Mouse (Mus musculus): ENCODE data around the gene Lrig3. TPM values are rescaled to one million over a fixed set of nuclear protein-coding genes. Genes with fewer than 3 reads are reported as not detected.

Gene Lrig3
- polyA plus RNA-seq, 1 experiment from 2014 or later, result 0.94 TPM

- Histone ChIP-seq H3K4me3 (ENCODE audit: low read depth, low read length) (no peak overlapping the region), H3K36me3 (ENCODE audit: control insufficient read depth, insufficient read depth) (no peaks in the 10 kb centered on the region), H3K27me3 (ENCODE audit: control insufficient read depth, insufficient read depth, low read depth, low read length) (no peaks in the 10 kb centered on the region), H3K27ac (ENCODE audit: low read length) (no peak overlapping the region), H3K4me2 (ENCODE audit: low read depth, low read length) (no peak overlapping the region), H3K9ac (ENCODE audit: low read depth, low read length) (no peak overlapping the region), H3K9me3 (replicated peaks; ENCODE audit: control insufficient read depth, low read length) (no peaks in the 10 kb centered on the region), H3K4me1 (ENCODE audit: control insufficient read depth, low read depth, low read length) (no peaks in the 10 kb centered on the region)
- 41% methylated on average over 1 of the region's 1 CpGs for WGBS (ENCODE audit: insufficient replicate concordance)
- ATAC-seq (ENCODE audit: low read depth), result peak; percentile 62
Measured at GRCm38 (mm10) chr10:126003857-126004256, 37.9 kb downstream of the Lrig3 start.

GRCm38 (mm10) chr10:126013667-126014066 lies 47.7 kb downstream of the Lrig3 start:
- WGBS (ENCODE audit: insufficient replicate concordance), result 56% methylated on average over 11 of the region's 11 CpGs
- H3K4me1 ChIP-seq (ENCODE audit: control insufficient read depth, low read depth, low read length), result no peaks in the 10 kb centered on the region
- H3K36me3 ChIP-seq (ENCODE audit: control insufficient read depth, insufficient read depth), result no peaks in the 10 kb centered on the region; the same call in 1 of the 2 replicates
- no peak overlapping the region for H3K4me3 ChIP-seq (ENCODE audit: low read depth, low read length)
- no peaks in the 10 kb centered on the region for H3K27me3 ChIP-seq (ENCODE audit: control insufficient read depth, insufficient read depth, low read depth, low read length)
- H3K27ac ChIP-seq (ENCODE audit: low read length), result no peak overlapping the region
- H3K9me3 ChIP-seq (replicated peaks; ENCODE audit: control insufficient read depth, low read length), result no peaks in the 10 kb centered on the region
- ATAC-seq (ENCODE audit: low read depth), result no peak
- H3K4me2 ChIP-seq (ENCODE audit: low read depth, low read length), result no peak overlapping the region
- no peak overlapping the region for H3K9ac ChIP-seq (ENCODE audit: low read depth, low read length)

GRCm38 (mm10) chr10:126014673-126015072 lies 48.7 kb downstream of the Lrig3 start:
- Histone ChIP-seq H3K9me3 (replicated peaks; ENCODE audit: control insufficient read depth, low read length) (no peaks in the 10 kb centered on the region), H3K36me3 (ENCODE audit: control insufficient read depth, insufficient read depth) (no peaks in the 10 kb centered on the region; the same call in 1 of the 2 replicates), H3K4me2 (ENCODE audit: low read depth, low read length) (no peak overlapping the region), H3K9ac (ENCODE audit: low read depth, low read length) (no peak overlapping the region), H3K4me3 (ENCODE audit: low read depth, low read length) (no peak overlapping the region), H3K4me1 (ENCODE audit: control insufficient read depth, low read depth, low read length) (no peaks in the 10 kb centered on the region), H3K27ac (ENCODE audit: low read length) (no peak overlapping the region), H3K27me3 (ENCODE audit: control insufficient read depth, insufficient read depth, low read depth, low read length) (no peaks in the 10 kb centered on the region)
- 69% methylated on average over 8 of the region's 8 CpGs for WGBS (ENCODE audit: insufficient replicate concordance)
- no peak for ATAC-seq (ENCODE audit: low read depth)

- no peak overlapping the region for H3K27ac ChIP-seq (ENCODE audit: low read length)
- H3K4me2 ChIP-seq (ENCODE audit: low read depth, low read length), result no peak overlapping the region
- ATAC-seq (ENCODE audit: low read depth), result no peak
- 65% methylated on average over 6 of the region's 6 CpGs for WGBS (ENCODE audit: insufficient replicate concordance)
- no peaks in the 10 kb centered on the region for H3K4me1 ChIP-seq (ENCODE audit: control insufficient read depth, low read depth, low read length)
- no peak overlapping the region for H3K9ac ChIP-seq (ENCODE audit: low read depth, low read length)
- no peaks in the 10 kb centered on the region for H3K27me3 ChIP-seq (ENCODE audit: control insufficient read depth, insufficient read depth, low read depth, low read length)
- H3K9me3 ChIP-seq (replicated peaks; ENCODE audit: control insufficient read depth, low read length), result no peaks in the 10 kb centered on the region
- no peak overlapping the region for H3K4me3 ChIP-seq (ENCODE audit: low read depth, low read length)
- no peaks in the 10 kb centered on the region; the same call in 1 of the 2 replicates for H3K36me3 ChIP-seq (ENCODE audit: control insufficient read depth, insufficient read depth)
Measured at GRCm38 (mm10) chr10:126015644-126016043, 49.7 kb downstream of the Lrig3 start.

- H3K27me3 ChIP-seq (ENCODE audit: control insufficient read depth, insufficient read depth, low read depth, low read length), result no peaks in the 10 kb centered on the region
- H3K4me2 ChIP-seq (ENCODE audit: low read depth, low read length), result peak overlapping the region; percentile 11; the same call in 1 of the 2 replicates
- H3K9ac ChIP-seq (ENCODE audit: low read depth, low read length), result no peak overlapping the region
- 61% methylated on average over 15 of the region's 15 CpGs for WGBS (ENCODE audit: insufficient replicate concordance)
- no peak overlapping the region for H3K4me3 ChIP-seq (ENCODE audit: low read depth, low read length)
- no peaks in the 10 kb centered on the region; the same call in 1 of the 2 replicates for H3K36me3 ChIP-seq (ENCODE audit: control insufficient read depth, insufficient read depth)
- H3K27ac ChIP-seq (ENCODE audit: low read length), result no peak overlapping the region
- no peaks in the 10 kb centered on the region for H3K4me1 ChIP-seq (ENCODE audit: control insufficient read depth, low read depth, low read length)
- no peaks in the 10 kb centered on the region for H3K9me3 ChIP-seq (replicated peaks; ENCODE audit: control insufficient read depth, low read length)
- ATAC-seq (ENCODE audit: low read depth), result peak; percentile 75
Measured at GRCm38 (mm10) chr10:126019350-126019991, 53.5 kb downstream of the Lrig3 start.

- H3K36me3 ChIP-seq (ENCODE audit: control insufficient read depth, insufficient read depth), result no peaks in the 10 kb centered on the region
- ATAC-seq (ENCODE audit: low read depth), result no peak
- H3K4me1 ChIP-seq (ENCODE audit: control insufficient read depth, low read depth, low read length), result no peaks in the 10 kb centered on the region
- no peak overlapping the region for H3K27ac ChIP-seq (ENCODE audit: low read length)
- H3K9ac ChIP-seq (ENCODE audit: low read depth, low read length), result no peak overlapping the region
- 29% methylated on average over 8 of the region's 8 CpGs for WGBS (ENCODE audit: insufficient replicate concordance)
- H3K4me3 ChIP-seq (ENCODE audit: low read depth, low read length), result no peak overlapping the region
- H3K4me2 ChIP-seq (ENCODE audit: low read depth, low read length), result no peak overlapping the region
- H3K9me3 ChIP-seq (replicated peaks; ENCODE audit: control insufficient read depth, low read length), result no peaks in the 10 kb centered on the region
- no peaks in the 10 kb centered on the region for H3K27me3 ChIP-seq (ENCODE audit: control insufficient read depth, insufficient read depth, low read depth, low read length)
Measured at GRCm38 (mm10) chr10:126028574-126029440, 62.8 kb downstream of the Lrig3 start.

GRCm38 (mm10) chr10:126029441-126030114 lies 63.6 kb downstream of the Lrig3 start:
- no peak overlapping the region for H3K9ac ChIP-seq (ENCODE audit: low read depth, low read length)
- H3K27ac ChIP-seq (ENCODE audit: low read length), result no peak overlapping the region
- no peak overlapping the region for H3K4me3 ChIP-seq (ENCODE audit: low read depth, low read length)
- H3K4me1 ChIP-seq (ENCODE audit: control insufficient read depth, low read depth, low read length), result no peaks in the 10 kb centered on the region
- WGBS (ENCODE audit: insufficient replicate concordance), result 55% methylated on average over 7 of the region's 7 CpGs
- no peaks in the 10 kb centered on the region for H3K27me3 ChIP-seq (ENCODE audit: control insufficient read depth, insufficient read depth, low read depth, low read length)
- H3K36me3 ChIP-seq (ENCODE audit: control insufficient read depth, insufficient read depth), result no peaks in the 10 kb centered on the region
- no peaks in the 10 kb centered on the region for H3K9me3 ChIP-seq (replicated peaks; ENCODE audit: control insufficient read depth, low read length)
- H3K4me2 ChIP-seq (ENCODE audit: low read depth, low read length), result no peak overlapping the region
- no peak for ATAC-seq (ENCODE audit: low read depth)

GRCm38 (mm10) chr10:126056881-126057280 lies 90.9 kb downstream of the Lrig3 start:
- Histone ChIP-seq H3K4me2 (ENCODE audit: low read depth, low read length) (no peak overlapping the region), H3K9ac (ENCODE audit: low read depth, low read length) (no peak overlapping the region), H3K4me1 (ENCODE audit: control insufficient read depth, low read depth, low read length) (no peaks in the 10 kb centered on the region), H3K4me3 (ENCODE audit: low read depth, low read length) (no peak overlapping the region), H3K27ac (ENCODE audit: low read length) (no peak overlapping the region), H3K9me3 (replicated peaks; ENCODE audit: control insufficient read depth, low read length) (no peaks in the 10 kb centered on the region; the same call in 1 of the 2 replicates), H3K27me3 (ENCODE audit: control insufficient read depth, insufficient read depth, low read depth, low read length) (no peaks in the 10 kb centered on the region), H3K36me3 (ENCODE audit: control insufficient read depth, insufficient read depth) (no peaks in the 10 kb centered on the region)
- 53% methylated on average over 3 of the region's 3 CpGs for WGBS (ENCODE audit: insufficient replicate concordance)
- ATAC-seq (ENCODE audit: low read depth), result no peak
